ENCODE assay signal across 15 mouse cellular contexts in the genomic region with DNA sequence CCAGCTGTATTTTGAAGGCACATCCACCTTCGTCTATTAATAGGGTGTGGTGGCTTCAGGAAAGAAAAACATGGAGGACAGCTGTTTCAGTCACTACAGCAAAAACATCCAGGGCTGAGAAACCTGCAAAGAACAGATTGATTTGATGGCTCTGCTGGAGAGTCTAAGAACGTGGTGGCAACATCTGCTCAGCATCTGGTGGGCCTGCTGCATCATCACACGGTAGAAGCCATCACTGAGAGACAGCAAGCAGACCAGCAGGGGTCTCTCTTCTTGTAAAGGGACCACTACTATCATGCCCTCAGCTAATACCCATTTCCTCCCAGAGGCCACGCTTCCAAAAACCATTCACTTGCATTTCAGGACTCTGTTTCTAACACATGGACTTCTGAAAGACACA. TPM values are rescaled to one million over a fixed set of nuclear protein-coding genes. Genes with fewer than 3 reads are reported as not detected.
DNase-seq lines count a peak whose midpoint lies in the region; ATAC-seq and TF ChIP-seq lines count a peak whose summit lies in the region.
"Had no signal": no experiment of that assay in that cellular context is flagged by ENCODE, and none has a peak within 500 bp of the region (broad histone marks: within the 10 kb centered on the region; RNA-seq: fewer than 3 reads in every experiment).

No protein-coding gene starts in this region.

- H3K9ac ChIP-seq in liver, embryonic 14.5 days (replicated peaks) = no peak overlapping the region
- H3K9ac ChIP-seq in hindbrain, embryonic 14.5 days = no peak overlapping the region
- H3K9ac ChIP-seq: embryonic facial prominence, embryonic 13.5 days; hindbrain, embryonic 13.5 days had no signal

- TF ChIP-seq CTCF in liver, embryonic 14.5 days (IDR thresholded peaks at IDR 0.05; ENCODE audit: low read depth) = peak; percentile 7; the same call in 1 of the 2 replicates
- no peak for TF ChIP-seq CTCF in small intestine, adult 2 months (IDR thresholded peaks at IDR 0.05; ENCODE audit: extremely low read depth, insufficient read length, insufficient replicate concordance, low read depth, low read length)

- H3K4me1 ChIP-seq in liver, embryonic 14.5 days (replicated peaks; ENCODE audit: control insufficient read depth in 2 of 2, insufficient read depth in 2 of 2, low read length in 1 of 2) = peaks cover 23 to 34% of the 10 kb centered on the region in 2 experiments
- peaks cover 36% of the 10 kb centered on the region; the same call in 1 of the 2 replicates for H3K4me1 ChIP-seq in small intestine, adult 2 months (ENCODE audit: control insufficient read depth, insufficient read depth, insufficient read length, low read length)
- no peaks in the 10 kb centered on the region for H3K4me1 ChIP-seq in hindbrain, embryonic 14.5 days (replicated peaks; ENCODE audit: control insufficient read depth, insufficient read depth, low read length)
- H3K4me1 ChIP-seq: hindbrain, embryonic 13.5 days had no signal

- 53% methylated on average over 4 of the region's 4 CpGs for WGBS in liver, embryonic 14.5 days (ENCODE audit: insufficient replicate concordance)
- 54% methylated on average over 4 of the region's 4 CpGs for WGBS in small intestine, adult 2 months
- WGBS in hindbrain, embryonic 14.5 days = 69% methylated on average over 4 of the region's 4 CpGs

- H3K4me2 ChIP-seq in liver, embryonic 14.5 days (ENCODE audit: low read depth) = no peak overlapping the region
- no peak overlapping the region for H3K4me2 ChIP-seq in hindbrain, embryonic 14.5 days (replicated peaks)
- H3K4me2 ChIP-seq: embryonic facial prominence, embryonic 13.5 days; hindbrain, embryonic 13.5 days had no signal

- TF ChIP-seq EP300 in liver, embryonic 14.5 days (IDR thresholded peaks at IDR 0.05; ENCODE audit: low read depth) = no peak

- no peak overlapping the region for H3K4me3 ChIP-seq in liver, embryonic 14.5 days (ENCODE audit: insufficient read depth in 1 of 2, low read depth in 2 of 2, low read length in 2 of 2)
- no peak overlapping the region for H3K4me3 ChIP-seq in small intestine, adult 2 months (ENCODE audit: low read depth, low read length)
- H3K4me3 ChIP-seq in hindbrain, embryonic 14.5 days (replicated peaks; ENCODE audit: low read length) = no peak overlapping the region
- H3K4me3 ChIP-seq: embryonic facial prominence, embryonic 13.5 days; heart, embryonic 10.5 days; hindbrain, embryonic 13.5 days had no signal

- DNase-seq in CD4-positive, CD25-positive, alpha-beta regulatory T cell, adult 2 months (ENCODE audit: low read depth, low spot score) = peak; percentile 24
- no peak for DNase-seq in liver, embryonic 14.5 days (ENCODE audit: low read depth in 3 of 3, low spot score in 3 of 3)
- no peak for DNase-seq in liver
- peak; percentile 42 for DNase-seq in forelimb bud, embryonic 11.5 days (ENCODE audit: low read depth, low spot score)
- no peak for DNase-seq in hindbrain, embryonic 14.5 days (ENCODE audit: low spot score)
- DNase-seq in spleen, postnatal 36 days (ENCODE audit: low spot score in 2 of 2) = no peak
- DNase-seq: adrenal gland, postnatal 14 days; cerebellum, adult 11 months; left cerebral cortex, postnatal 4 days had no signal

- H3K36me3 ChIP-seq in liver, embryonic 14.5 days (replicated peaks; ENCODE audit: control insufficient read depth, insufficient read depth, low read depth) = no peaks in the 10 kb centered on the region
- no peaks in the 10 kb centered on the region for H3K36me3 ChIP-seq in small intestine, adult 2 months (ENCODE audit: control insufficient read depth, insufficient read depth, low read length)
- H3K36me3 ChIP-seq in hindbrain, embryonic 14.5 days (replicated peaks; ENCODE audit: control insufficient read depth, insufficient read depth) = no peaks in the 10 kb centered on the region
- H3K36me3 ChIP-seq: embryonic facial prominence, embryonic 13.5 days; heart, embryonic 10.5 days; hindbrain, embryonic 13.5 days had no signal

- no peak for TF ChIP-seq POLR2A in small intestine, adult 2 months (IDR thresholded peaks at IDR 0.05; ENCODE audit: low read depth, low read length)

- ATAC-seq in CD4-positive, CD25-positive, alpha-beta regulatory T cell, adult 4 months = no peak
- ATAC-seq in liver, embryonic 14.5 days (ENCODE audit: insufficient read depth) = no peak
- no peak for ATAC-seq in hindbrain, embryonic 14.5 days (ENCODE audit: low FRiP score)

- no peaks in the 10 kb centered on the region for H3K9me3 ChIP-seq in liver, embryonic 14.5 days (ENCODE audit: control insufficient read depth, low read length)
- no peaks in the 10 kb centered on the region for H3K9me3 ChIP-seq in hindbrain, embryonic 14.5 days (ENCODE audit: control insufficient read depth, low read length)
- H3K9me3 ChIP-seq: embryonic facial prominence, embryonic 13.5 days; heart, embryonic 10.5 days; hindbrain, embryonic 13.5 days had no signal

- no peak overlapping the region for H3K27ac ChIP-seq in liver, embryonic 14.5 days
- peak overlapping the region; percentile 58 for H3K27ac ChIP-seq in small intestine, adult 2 months (ENCODE audit: insufficient read depth, low read depth, low read length)
- no peak overlapping the region for H3K27ac ChIP-seq in hindbrain, embryonic 14.5 days
- H3K27ac ChIP-seq: embryonic facial prominence, embryonic 13.5 days; heart, embryonic 10.5 days; hindbrain, embryonic 13.5 days had no signal

- H3K27me3 ChIP-seq in liver, embryonic 14.5 days (ENCODE audit: control insufficient read depth, insufficient read depth, low read length) = no peaks in the 10 kb centered on the region
- no peaks in the 10 kb centered on the region for H3K27me3 ChIP-seq in small intestine, adult 2 months (ENCODE audit: control insufficient read depth, insufficient read depth, low read length)
- H3K27me3 ChIP-seq in hindbrain, embryonic 14.5 days (ENCODE audit: control insufficient read depth, insufficient read depth, low read length) = no peaks in the 10 kb centered on the region

RNA-seq across cellular contexts. Expression of a gene that starts 4.1 kb away (rescaled TPM):
- polyA plus RNA-seq in CD4-positive, CD25-positive, alpha-beta regulatory T cell, adult 4 months (2017; shearing (Covaris generic)) = not detected
- polyA plus RNA-seq in liver, embryonic 14.5 days (2012; rRNA removed) = not detected in 2 replicates
- not detected in 2 replicates for polyA plus RNA-seq in liver, embryonic 14.5 days (2014; fragmentation: Nextera tagmentation; extraction: Ambion mirVana)
- 0.10 TPM in 1 of 2 replicates, not detected in the other for polyA plus RNA-seq in small intestine, adult 2 months (2012; rRNA removed)
- not detected in 2 replicates for polyA plus RNA-seq in hindbrain, embryonic 14.5 days (2014; fragmentation: Nextera tagmentation; extraction: Ambion mirVana)
- polyA plus RNA-seq: heart, embryonic 10.5 days; hindbrain, embryonic 13.5 days; stomach, embryonic 14.5 days had no signal

RNA-seq across cellular contexts. Expression of a gene that starts 56.7 kb away (rescaled TPM):
- 10 to 100 TPM in 1 of 2 experiments, 1 to 10 TPM in 1; 3.1 to 10.5 TPM for polyA plus RNA-seq in CD4-positive, CD25-positive, alpha-beta regulatory T cell, adult 4 months (2017; shearing (Covaris generic))
- 1.3 and 1.7 TPM in 2 replicates for polyA plus RNA-seq in liver, embryonic 14.5 days (2012; rRNA removed)
- 4.2 and 4.3 TPM in 2 replicates for polyA plus RNA-seq in liver, embryonic 14.5 days (2014; fragmentation: Nextera tagmentation; extraction: Ambion mirVana)
- polyA plus RNA-seq in small intestine, adult 2 months (2012; rRNA removed) = 35.2 and 53.5 TPM in 2 replicates
- 28.3 and 43.9 TPM in 2 replicates for polyA plus RNA-seq in hindbrain, embryonic 14.5 days (2014; fragmentation: Nextera tagmentation; extraction: Ambion mirVana)

Comparison
In these comparisons a context has a peak if more than half of its experiments do, and no peak if none do; other contexts are left out.
1. DNase-seq: peak in CD4-positive, CD25-positive, alpha-beta regulatory T cell, adult 2 months (single experiment) and forelimb bud, embryonic 11.5 days (single experiment); none in liver, embryonic 14.5 days (0 of 3), liver (single experiment), hindbrain, embryonic 14.5 days (single experiment) and spleen, postnatal 36 days (0 of 2).